Mouse (Mus musculus) liver, embryonic 13.5 days (tissue): Measurements from ENCODE around the gene Mettl8. TPM values are rescaled to one million over a fixed set of nuclear protein-coding genes. Genes with fewer than 3 reads are reported as not detected.

Experiments
- ATAC-seq: fragments of 200-750 bp; cut with Nextera tagmentation; 2 replicates; pipeline ENCODE4 v1.8.0; 2017; ENCODE audit warnings: low read depth, mild to moderate bottlenecking, moderate number of reproducible peaks, moderate library complexity
- DNase-seq: peaks from one replicate; pipeline ENCODE4 v3.0.0; 2022
- H3K27ac ChIP-seq: fragments of 300-500 bp; sonication (generic); 2 replicates; pipeline ENCODE4 v1.5.1; 2015; ENCODE audit warnings: moderate library complexity, mild to moderate bottlenecking, inconsistent platforms
- H3K27me3 ChIP-seq: fragments of 300-500 bp; sonication (generic); 2 replicates; pipeline ENCODE4 v1.6.1; 2015; ENCODE audit warnings: mild to moderate bottlenecking, inconsistent platforms
- H3K36me3 ChIP-seq: fragments of 300-500 bp; sonication (generic); 2 replicates; pipeline ENCODE4 v1.6.1; 2015; ENCODE audit warnings: mild to moderate bottlenecking, inconsistent platforms
- H3K4me1 ChIP-seq: fragments of 300-500 bp; sonication (generic); replicated peaks from 2 replicates; pipeline ENCODE4 v1.6.1; 2015; ENCODE audit warnings: inconsistent platforms
- H3K4me2 ChIP-seq: fragments of 300-500 bp; sonication (generic); 2 replicates; pipeline ENCODE4 v1.6.1; 2015; ENCODE audit warnings: inconsistent platforms, mild to moderate bottlenecking, moderate library complexity
- H3K4me3 ChIP-seq: fragments of 300-500 bp; sonication (generic); replicated peaks from 2 replicates; pipeline ENCODE4 v1.5.1; 2015; ENCODE audit warnings: mild to moderate bottlenecking, inconsistent platforms
- H3K9ac ChIP-seq: fragments of 300-500 bp; sonication (generic); 2 replicates; pipeline ENCODE4 v1.6.1; 2015; ENCODE audit warnings: mild to moderate bottlenecking, inconsistent platforms
- H3K9me3 ChIP-seq: fragments of 300-500 bp; sonication (generic); replicated peaks from 2 replicates; pipeline ENCODE4 v1.6.1; 2016; ENCODE audit warnings: inconsistent platforms
- WGBS: fragments of 180-500 bp; shearing (Covaris S2); methylation state at CpG from one replicate; pipeline ENCODE4 v1.1.7; 2015; ENCODE audit not compliant: insufficient replicate concordance; 5-methylcytosine and 5-hydroxymethylcytosine counted together
- polyA plus RNA-seq: library from polyadenylated mRNA; unstranded; fragments of >200 nt; fragmentation: Nextera tagmentation; extraction: Ambion mirVana; gene quantifications from 2 replicates; pipeline ENCODE4 v1.2.1, GENCODE M21; 2015

Mettl8 gene
- polyA plus RNA-seq, 1 experiment from 2014 or later, result 10.0 TPM

DNA sequence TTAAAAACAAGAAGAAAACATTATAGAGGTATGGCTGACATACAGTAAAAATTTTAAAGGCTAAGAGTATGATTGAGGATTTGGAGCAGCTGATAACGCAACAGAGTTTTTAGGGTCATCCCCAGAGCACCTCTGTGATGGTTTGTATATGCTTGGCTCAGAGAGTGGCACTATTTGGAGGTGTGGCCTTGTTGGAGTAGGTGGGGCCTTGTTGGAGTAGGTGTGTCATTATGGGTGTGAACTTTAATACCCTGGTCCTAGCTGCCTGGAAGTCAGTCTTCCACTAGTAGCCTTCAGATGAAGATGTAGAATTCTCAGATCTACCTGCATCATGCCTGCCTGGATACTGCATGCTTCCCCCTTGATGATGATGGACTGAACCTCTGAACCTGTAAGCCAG, 131.3 kb downstream of the Mettl8 start:
- Histone ChIP-seq H3K4me1 (peaks cover 37% of the 10 kb centered on the region), H3K36me3 (no peaks in the 10 kb centered on the region), H3K9me3 (no peaks in the 10 kb centered on the region), H3K27me3 (no peaks in the 10 kb centered on the region), H3K9ac (no peak overlapping the region), H3K27ac (no peak overlapping the region), H3K4me3 (no peak overlapping the region), H3K4me2 (no peak overlapping the region)
- DNase-seq (peak; percentile 21), ATAC-seq (peak; percentile 60; the same call in 1 of the 2 replicates)
- WGBS, result 67% methylated on average over 1 of the region's 1 CpGs

DNA sequence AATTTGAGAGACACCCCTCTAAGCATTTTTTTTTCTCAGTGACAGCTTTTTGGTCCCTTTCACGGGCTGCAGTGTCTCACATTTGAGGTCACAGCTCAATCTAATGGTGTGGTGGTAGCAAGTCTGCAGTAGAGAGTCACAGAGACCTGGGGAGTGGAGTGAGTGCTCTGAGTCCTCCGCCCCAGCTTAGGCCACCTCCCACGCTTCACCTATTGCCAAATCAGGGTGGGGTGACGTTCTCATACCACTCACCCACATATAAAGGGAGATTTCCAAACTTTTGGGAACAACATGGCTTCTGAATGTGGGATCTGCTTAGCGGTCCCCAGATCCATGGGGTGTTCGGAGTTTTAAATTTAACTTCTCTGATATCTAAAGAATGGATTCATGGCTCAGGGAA, 132.6 kb downstream of the Mettl8 start:
- Histone ChIP-seq H3K27me3 (no peaks in the 10 kb centered on the region), H3K27ac (peak overlapping the region; percentile 30; the same call in 1 of the 2 replicates), H3K4me1 (peaks cover 37% of the 10 kb centered on the region), H3K9me3 (no peaks in the 10 kb centered on the region), H3K36me3 (no peaks in the 10 kb centered on the region), H3K4me2 (0 out of 2 replicates have a peak overlapping the region, but pooled peaks have one; percentile 8), H3K4me3 (no peak overlapping the region), H3K9ac (no peak overlapping the region)
- no peak for DNase-seq
- no peak for ATAC-seq
- 67% methylated on average over 6 of the region's 6 CpGs for WGBS

DNA sequence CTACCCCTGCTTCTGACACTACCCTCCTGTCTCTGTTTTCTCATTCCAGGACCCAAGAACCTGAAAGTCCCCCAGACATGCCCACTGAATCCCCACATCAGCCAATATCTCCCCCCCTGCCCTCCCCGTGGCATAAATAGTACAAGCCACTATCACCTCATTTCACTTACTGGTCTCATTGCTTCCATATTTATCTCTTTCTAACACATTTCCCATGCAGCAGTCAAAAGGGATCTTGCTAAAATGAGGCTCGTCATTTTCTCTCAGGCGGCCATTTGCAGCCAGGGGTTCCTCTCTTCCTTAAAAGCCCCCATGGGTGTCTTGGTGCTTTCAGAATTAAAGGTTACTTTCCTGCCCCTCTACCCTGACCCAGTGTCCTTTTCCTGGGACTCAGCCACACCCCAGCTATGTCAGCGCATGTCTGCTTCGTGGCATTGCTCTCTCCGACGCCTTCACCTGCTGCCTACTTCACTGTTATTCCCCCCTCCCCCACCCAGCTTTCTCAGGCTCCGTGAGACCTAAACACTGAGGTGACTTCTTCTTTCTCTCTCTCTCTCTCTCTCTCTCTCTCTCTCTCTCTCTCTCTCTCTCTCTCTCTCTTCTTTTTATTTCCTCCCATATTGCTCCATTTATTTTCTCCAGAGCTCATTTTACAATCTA, 134.3 kb downstream of the Mettl8 start:
- peak; percentile 73 for ATAC-seq
- peak overlapping the region; percentile 60 for H3K4me2 ChIP-seq
- H3K9ac ChIP-seq, result peak overlapping the region; percentile 57
- no peaks in the 10 kb centered on the region for H3K27me3 ChIP-seq
- H3K9me3 ChIP-seq, result no peaks in the 10 kb centered on the region
- no peaks in the 10 kb centered on the region for H3K36me3 ChIP-seq
- peaks cover 37% of the 10 kb centered on the region for H3K4me1 ChIP-seq
- WGBS, result 12% methylated on average over 8 of the region's 8 CpGs
- peak overlapping the region; percentile 57; the same call in 1 of the 2 replicates for H3K27ac ChIP-seq
- H3K4me3 ChIP-seq, result peak overlapping the region; percentile 33
- peak; percentile 28 for DNase-seq

DNA sequence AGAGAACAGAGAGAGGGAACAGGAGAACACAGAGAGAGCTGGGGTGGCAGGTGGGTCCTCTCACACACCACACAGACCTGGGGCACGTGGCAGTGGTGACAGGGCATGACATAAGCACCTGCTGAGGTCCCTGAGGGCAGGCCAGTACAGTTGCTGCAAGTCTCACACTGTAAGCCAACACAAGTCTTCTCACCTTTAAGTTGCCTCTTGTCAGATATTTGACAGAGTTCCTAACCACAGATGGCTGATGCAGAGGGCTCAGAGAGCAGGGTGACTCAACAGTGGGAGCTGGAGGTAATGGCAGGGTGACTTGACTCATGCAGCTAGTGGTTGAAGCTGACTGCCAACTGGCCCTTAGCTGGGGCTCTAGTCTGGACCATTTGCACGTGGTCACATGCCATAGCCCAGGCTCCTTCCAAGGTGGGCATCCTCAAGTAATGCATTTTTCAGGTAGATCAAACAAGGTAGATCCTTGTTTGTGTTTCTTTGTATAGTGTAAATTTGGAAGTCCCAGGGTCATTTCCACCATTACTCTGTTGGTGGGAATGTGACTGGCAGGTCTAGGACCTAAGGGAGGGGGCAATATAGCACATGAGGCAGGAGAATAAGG, 135.4 kb downstream of the Mettl8 start:
- peaks cover 37% of the 10 kb centered on the region for H3K4me1 ChIP-seq
- H3K9me3 ChIP-seq, result no peaks in the 10 kb centered on the region
- H3K36me3 ChIP-seq, result no peaks in the 10 kb centered on the region
- H3K4me3 ChIP-seq, result no peak overlapping the region
- DNase-seq (no peak), ATAC-seq (peak; percentile 45)
- peak overlapping the region; percentile 57; the same call in 1 of the 2 replicates for H3K27ac ChIP-seq
- H3K4me2 ChIP-seq, result no peak overlapping the region
- 47% methylated on average over 2 of the region's 2 CpGs for WGBS
- H3K9ac ChIP-seq, result 0 out of 2 replicates have a peak overlapping the region, but pooled peaks have one; percentile 57
- H3K27me3 ChIP-seq, result no peaks in the 10 kb centered on the region

DNA sequence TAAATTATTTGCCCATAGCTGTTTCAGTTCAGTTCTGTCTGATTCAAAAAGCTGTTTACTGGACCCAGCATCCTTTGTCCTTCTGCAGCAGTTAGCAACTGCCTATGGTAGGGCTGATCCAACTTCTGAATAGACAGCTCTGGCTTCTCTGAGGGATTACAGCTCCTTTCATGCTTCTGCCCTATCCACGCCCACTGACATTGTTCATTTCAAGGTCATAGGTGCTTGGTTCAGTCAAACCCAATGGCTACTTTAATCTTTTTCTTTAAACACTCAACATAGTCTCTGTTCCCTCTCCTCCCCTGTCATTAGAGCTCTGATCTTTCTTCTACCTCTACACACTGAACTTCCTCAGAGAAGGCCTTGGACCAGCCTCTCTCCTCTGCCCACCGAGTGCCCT, 136.9 kb downstream of the Mettl8 start:
- no peak for DNase-seq
- no peak overlapping the region for H3K4me2 ChIP-seq

More for the DNA sequence above, 136.9 kb downstream of the Mettl8 start:
- H3K4me1 ChIP-seq, result peaks cover 33% of the 10 kb centered on the region
- no peaks in the 10 kb centered on the region for H3K27me3 ChIP-seq
- no peak overlapping the region for H3K27ac ChIP-seq
- no peaks in the 10 kb centered on the region for H3K9me3 ChIP-seq
- ATAC-seq, result no peak
- H3K36me3 ChIP-seq, result no peaks in the 10 kb centered on the region
- H3K4me3 ChIP-seq, result no peak overlapping the region
- WGBS, result 67% methylated on average over 2 of the region's 2 CpGs
- H3K9ac ChIP-seq, result no peak overlapping the region

Other genes starting within 250 kb of the Mettl8 start
- 28.1 and 29.5 TPM in 2 replicates for gene Tlk1, start 229.9 kb downstream of the Mettl8 start, polyA plus RNA-seq
- gene Dcaf17, start 255 bp downstream of the Mettl8 start, polyA plus RNA-seq, result 18.3 and 20.2 TPM in 2 replicates
- gene Cybrd1, start 62.3 kb upstream of the Mettl8 start, polyA plus RNA-seq, result 0.60 and 0.85 TPM in 2 replicates
- gene Dync1i2, start 156.1 kb upstream of the Mettl8 start, polyA plus RNA-seq, result 30.9 and 42.0 TPM in 2 replicates